Mouse (Mus musculus): ENCODE measurements around the gene Gpx6. TPM values are rescaled to one million over a fixed set of nuclear protein-coding genes. Genes with fewer than 3 reads are reported as not detected.

Gpx6 gene
- polyA plus RNA-seq (2014; fragmentation: Illumina TruSeq; extraction: RNeasy Lipid Tissue Mini Kit (QIAGEN cat#74804); ENCODE audit: low read depth, low replicate concordance): not detected

DNA sequence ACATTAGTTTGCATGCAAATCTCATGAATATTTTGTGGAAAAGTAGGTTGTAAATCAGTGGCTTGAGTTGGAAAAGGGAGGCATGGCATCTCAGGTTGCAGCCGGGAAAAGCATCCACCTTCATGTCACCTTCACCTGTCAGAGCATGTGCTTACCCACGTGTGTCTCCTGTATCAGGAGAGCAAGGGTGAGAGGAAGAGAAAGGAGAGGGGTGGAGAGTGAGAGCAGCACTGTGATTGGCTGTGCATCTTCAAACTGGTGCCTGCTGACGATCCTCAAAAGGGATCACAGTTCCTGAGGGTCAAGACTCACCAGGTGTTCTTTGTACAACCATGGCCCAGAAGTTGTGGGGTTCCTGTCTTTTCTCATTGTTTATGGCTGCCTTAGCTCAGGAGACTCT lies at the start of gene Gpx6:
TSS of gene Gpx6 (plus strand) at position 200 of the 400 bp plus-strand sequence.

DNA sequence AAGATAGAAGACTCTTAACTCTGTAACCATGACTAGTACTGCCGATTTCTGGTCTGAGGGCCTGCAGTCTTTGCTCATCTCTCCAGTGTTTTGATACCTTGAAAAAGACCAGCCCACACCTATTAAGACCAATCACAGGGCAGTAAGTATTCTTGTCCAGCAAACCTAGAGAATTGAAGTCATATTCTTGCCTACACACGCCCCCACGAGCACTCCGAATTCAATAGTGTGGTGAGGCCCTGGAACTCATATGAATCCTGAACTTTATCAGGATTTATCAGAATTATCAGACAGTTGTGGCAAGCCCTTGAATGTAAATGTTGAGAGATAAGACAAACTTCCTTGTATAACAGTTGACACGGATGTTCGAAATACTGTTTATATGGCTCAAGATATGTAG lies 19.3 kb upstream of the Gpx6 start, which contains the start of gene Gpx5:
TSS of gene Gpx5 (minus strand) at position 101 of the 400 bp plus-strand sequence.

DNA sequence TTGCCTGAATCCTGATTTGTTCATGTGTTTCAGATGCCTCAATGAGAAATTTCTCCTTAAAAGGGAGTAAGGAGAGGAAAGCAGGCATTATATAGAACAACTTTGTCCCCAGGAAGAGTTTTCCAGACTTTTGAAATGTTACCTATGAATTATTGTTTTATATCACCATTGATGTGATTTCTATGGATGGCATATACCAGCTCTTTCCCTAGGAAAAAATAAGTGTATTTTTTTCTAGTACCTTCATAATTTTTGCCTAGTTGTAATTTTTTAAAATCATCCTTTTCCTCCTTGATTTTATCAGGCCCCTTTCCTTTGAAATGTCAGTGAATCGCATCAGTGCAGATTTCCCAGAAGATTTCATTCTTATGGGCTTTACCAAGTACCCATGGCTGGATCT lies 34.7 kb downstream of the Gpx6 start, which contains the start of gene Olfr1367:
TSS of gene Olfr1367 (plus strand) at position 301 of the 400 bp plus-strand sequence.

DNA sequence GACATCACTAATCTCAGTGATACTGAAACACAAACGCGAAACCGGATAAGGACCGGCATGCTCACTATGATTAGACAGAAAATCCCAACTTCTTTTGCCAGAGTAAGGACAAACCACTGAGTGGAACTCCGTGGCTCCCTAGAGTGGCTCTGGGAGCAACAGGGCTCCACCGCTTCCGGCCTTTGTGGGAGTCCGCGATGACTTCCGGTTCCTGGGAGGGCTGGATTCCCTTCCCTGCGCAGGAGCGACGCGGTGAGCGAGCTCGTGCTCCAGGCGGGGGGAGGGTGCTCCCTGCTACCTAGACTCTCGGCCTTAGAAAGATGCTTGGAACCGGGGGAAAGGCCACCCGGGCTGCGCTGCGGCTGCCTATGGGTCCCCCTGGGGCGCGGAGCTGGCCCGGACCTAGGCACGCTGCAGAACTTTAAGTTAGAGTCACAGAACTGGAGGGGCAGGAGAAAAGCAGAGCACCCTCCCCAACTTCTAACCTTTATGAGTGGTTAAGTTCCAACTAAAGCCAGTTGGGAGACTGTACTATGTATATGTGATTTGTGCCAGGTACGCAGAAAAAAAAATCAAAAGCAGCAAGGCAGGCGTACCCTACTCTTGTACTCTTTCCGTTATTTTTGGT lies 50.8 kb downstream of the Gpx6 start, which contains the start of gene Zscan12:
TSS of gene Zscan12 (plus strand) at position 200 of the 628 bp plus-strand sequence.

Other genes with a start within 250 kb of the Gpx6 start
- 0.09 TPM for gene Olfr1370, start 237.2 kb upstream of the Gpx6 start, polyA plus RNA-seq (2014; fragmentation: Illumina TruSeq; extraction: RNeasy Lipid Tissue Mini Kit (QIAGEN cat#74804); ENCODE audit: low read depth, low replicate concordance)
- not detected for gene Olfr1369-ps1, start 200.6 kb upstream of the Gpx6 start, polyA plus RNA-seq (2014; fragmentation: Illumina TruSeq; extraction: RNeasy Lipid Tissue Mini Kit (QIAGEN cat#74804); ENCODE audit: low read depth, low replicate concordance)
- not detected for gene Olfr263, start 182.5 kb upstream of the Gpx6 start, polyA plus RNA-seq (2014; fragmentation: Illumina TruSeq; extraction: RNeasy Lipid Tissue Mini Kit (QIAGEN cat#74804); ENCODE audit: low read depth, low replicate concordance)
- gene Olfr1368, start 166.3 kb upstream of the Gpx6 start, polyA plus RNA-seq (2014; fragmentation: Illumina TruSeq; extraction: RNeasy Lipid Tissue Mini Kit (QIAGEN cat#74804); ENCODE audit: low read depth, low replicate concordance): 0.95 TPM
- gene Trim27, start 132.7 kb upstream of the Gpx6 start, polyA plus RNA-seq (2014; fragmentation: Illumina TruSeq; extraction: RNeasy Lipid Tissue Mini Kit (QIAGEN cat#74804); ENCODE audit: low read depth, low replicate concordance): 34.3 TPM
- gene Gpx5, start 19.4 kb upstream of the Gpx6 start, polyA plus RNA-seq (2014; fragmentation: Illumina TruSeq; extraction: RNeasy Lipid Tissue Mini Kit (QIAGEN cat#74804); ENCODE audit: low read depth, low replicate concordance): 1.3 TPM
- not detected for gene Olfr1367, start 34.8 kb downstream of the Gpx6 start, polyA plus RNA-seq (2014; fragmentation: Illumina TruSeq; extraction: RNeasy Lipid Tissue Mini Kit (QIAGEN cat#74804); ENCODE audit: low read depth, low replicate concordance)
- gene Zscan12, start 50.7 kb downstream of the Gpx6 start, polyA plus RNA-seq (2014; fragmentation: Illumina TruSeq; extraction: RNeasy Lipid Tissue Mini Kit (QIAGEN cat#74804); ENCODE audit: low read depth, low replicate concordance): 10.0 TPM
- 121 TPM for gene Zkscan3, start 90.6 kb downstream of the Gpx6 start, polyA plus RNA-seq (2014; fragmentation: Illumina TruSeq; extraction: RNeasy Lipid Tissue Mini Kit (QIAGEN cat#74804); ENCODE audit: low read depth, low replicate concordance)
- gene Pgbd1, start 128.9 kb downstream of the Gpx6 start, polyA plus RNA-seq (2014; fragmentation: Illumina TruSeq; extraction: RNeasy Lipid Tissue Mini Kit (QIAGEN cat#74804); ENCODE audit: low read depth, low replicate concordance): 3.1 TPM
- gene Zscan26, start 141.6 kb downstream of the Gpx6 start, polyA plus RNA-seq (2014; fragmentation: Illumina TruSeq; extraction: RNeasy Lipid Tissue Mini Kit (QIAGEN cat#74804); ENCODE audit: low read depth, low replicate concordance): 116 TPM
- 0.50 TPM for gene Nkapl, start 156.4 kb downstream of the Gpx6 start, polyA plus RNA-seq (2014; fragmentation: Illumina TruSeq; extraction: RNeasy Lipid Tissue Mini Kit (QIAGEN cat#74804); ENCODE audit: low read depth, low replicate concordance)
- 0.98 TPM for gene Zkscan4, start 166.8 kb downstream of the Gpx6 start, polyA plus RNA-seq (2014; fragmentation: Illumina TruSeq; extraction: RNeasy Lipid Tissue Mini Kit (QIAGEN cat#74804); ENCODE audit: low read depth, low replicate concordance)
- gene Gm10065, start 167.3 kb downstream of the Gpx6 start, polyA plus RNA-seq (2014; fragmentation: Illumina TruSeq; extraction: RNeasy Lipid Tissue Mini Kit (QIAGEN cat#74804); ENCODE audit: low read depth, low replicate concordance): not detected
- 4.5 TPM for gene AK157302, start 183.1 kb downstream of the Gpx6 start, polyA plus RNA-seq (2014; fragmentation: Illumina TruSeq; extraction: RNeasy Lipid Tissue Mini Kit (QIAGEN cat#74804); ENCODE audit: low read depth, low replicate concordance)
- not detected for gene Gm11273, start 189.3 kb downstream of the Gpx6 start, polyA plus RNA-seq (2014; fragmentation: Illumina TruSeq; extraction: RNeasy Lipid Tissue Mini Kit (QIAGEN cat#74804); ENCODE audit: low read depth, low replicate concordance)
- 33.2 TPM for gene Zkscan8, start 219.0 kb downstream of the Gpx6 start, polyA plus RNA-seq (2014; fragmentation: Illumina TruSeq; extraction: RNeasy Lipid Tissue Mini Kit (QIAGEN cat#74804); ENCODE audit: low read depth, low replicate concordance)
- not detected for gene Olfr1366, start 230.7 kb downstream of the Gpx6 start, polyA plus RNA-seq (2014; fragmentation: Illumina TruSeq; extraction: RNeasy Lipid Tissue Mini Kit (QIAGEN cat#74804); ENCODE audit: low read depth, low replicate concordance)
- not detected for gene Olfr1535, start 247.8 kb downstream of the Gpx6 start, polyA plus RNA-seq (2014; fragmentation: Illumina TruSeq; extraction: RNeasy Lipid Tissue Mini Kit (QIAGEN cat#74804); ENCODE audit: low read depth, low replicate concordance)

All from sigmoid colon, adult 10 weeks (tissue).